Mouse (Mus musculus): ENCODE results near the gene Clic1. TPM values are rescaled to one million over a fixed set of nuclear protein-coding genes. Genes with fewer than 3 reads are reported as not detected.

Clic1 gene
- polyA plus RNA-seq, 2 experiments: 103 to 229 TPM

- TF ChIP-seq POLR2A (IDR thresholded peaks at IDR 0.05; ENCODE audit: borderline replicate concordance, extremely low read depth, insufficient read depth, insufficient read length): no peak
- no peak overlapping the region for H3K4me3 ChIP-seq (replicated peaks; ENCODE audit: low read length)
- H3K36me3 ChIP-seq (ENCODE audit: control insufficient read depth, insufficient read depth, low read length): peaks cover 95% of the 10 kb centered on the region
- H3K9me3 ChIP-seq (ENCODE audit: control insufficient read depth, low read length): no peaks in the 10 kb centered on the region
- DNase-seq (ENCODE audit: low spot score) (no peak), ATAC-seq (ENCODE audit: low FRiP score, low read depth) (no peak)
- no peaks in the 10 kb centered on the region for H3K4me1 ChIP-seq (ENCODE audit: control insufficient read depth, insufficient read depth, low read length)
- H3K27ac ChIP-seq (replicated peaks; ENCODE audit: low read depth, low read length): no peak overlapping the region
- WGBS: 89% methylated on average over 12 of the region's 12 CpGs
- H3K4me2 ChIP-seq (replicated peaks; ENCODE audit: low read depth, low read length, severe bottlenecking): no peak overlapping the region
- H3K9ac ChIP-seq (ENCODE audit: low read depth, low read length, severe bottlenecking): no peak overlapping the region
- H3K27me3 ChIP-seq (ENCODE audit: control insufficient read depth, insufficient read depth, low read length): no peaks in the 10 kb centered on the region
Observed at GRCm38 (mm10) chr17:35096597-35096996, 46.8 kb downstream of the Clic1 start.

- H3K27me3 ChIP-seq (ENCODE audit: control insufficient read depth, insufficient read depth, low read length): no peaks in the 10 kb centered on the region
- no peaks in the 10 kb centered on the region for H3K9me3 ChIP-seq (ENCODE audit: control insufficient read depth, low read length)
- H3K9ac ChIP-seq (ENCODE audit: low read depth, low read length, severe bottlenecking): no peak overlapping the region
- TF ChIP-seq POLR2A (IDR thresholded peaks at IDR 0.05; ENCODE audit: borderline replicate concordance, extremely low read depth, insufficient read depth, insufficient read length): no peak
- DNase-seq (ENCODE audit: low spot score): no peak
- H3K36me3 ChIP-seq (ENCODE audit: control insufficient read depth, insufficient read depth, low read length): peaks cover 96% of the 10 kb centered on the region
- H3K4me3 ChIP-seq (replicated peaks; ENCODE audit: low read length): no peak overlapping the region
- ATAC-seq (ENCODE audit: low FRiP score, low read depth): no peak
- no peaks in the 10 kb centered on the region for H3K4me1 ChIP-seq (ENCODE audit: control insufficient read depth, insufficient read depth, low read length)
- 88% methylated on average over 12 of the region's 12 CpGs for WGBS
- H3K27ac ChIP-seq (replicated peaks; ENCODE audit: low read depth, low read length): no peak overlapping the region
- H3K4me2 ChIP-seq (replicated peaks; ENCODE audit: low read depth, low read length, severe bottlenecking): no peak overlapping the region
Observed at GRCm38 (mm10) chr17:35097164-35097655, 47.4 kb downstream of the Clic1 start.

GRCm38 (mm10) chr17:35100196-35100765, 50.5 kb downstream of the Clic1 start:
- ATAC-seq (ENCODE audit: low FRiP score, low read depth): no peak
- 77% methylated on average over 10 of the region's 10 CpGs for WGBS

GRCm38 (mm10) chr17:35101161-35101560, 51.4 kb downstream of the Clic1 start:
- peaks cover 78% of the 10 kb centered on the region for H3K36me3 ChIP-seq (ENCODE audit: control insufficient read depth, insufficient read depth, low read length)

More at GRCm38 (mm10) chr17:35100196-35100765, 50.5 kb downstream of the Clic1 start:
- DNase-seq (ENCODE audit: low spot score): no peak
- no peaks in the 10 kb centered on the region for H3K4me1 ChIP-seq (ENCODE audit: control insufficient read depth, insufficient read depth, low read length)
- no peaks in the 10 kb centered on the region for H3K27me3 ChIP-seq (ENCODE audit: control insufficient read depth, insufficient read depth, low read length)
- H3K4me3 ChIP-seq (replicated peaks; ENCODE audit: low read length): no peak overlapping the region
- no peaks in the 10 kb centered on the region for H3K9me3 ChIP-seq (ENCODE audit: control insufficient read depth, low read length)
- H3K27ac ChIP-seq (replicated peaks; ENCODE audit: low read depth, low read length): no peak overlapping the region
- no peak overlapping the region for H3K4me2 ChIP-seq (replicated peaks; ENCODE audit: low read depth, low read length, severe bottlenecking)
- H3K9ac ChIP-seq (ENCODE audit: low read depth, low read length, severe bottlenecking): no peak overlapping the region
- no peak for TF ChIP-seq POLR2A (IDR thresholded peaks at IDR 0.05; ENCODE audit: borderline replicate concordance, extremely low read depth, insufficient read depth, insufficient read length)
- peaks cover 84% of the 10 kb centered on the region for H3K36me3 ChIP-seq (ENCODE audit: control insufficient read depth, insufficient read depth, low read length)

GRCm38 (mm10) chr17:35102299-35102698, 52.5 kb downstream of the Clic1 start:
- no peaks in the 10 kb centered on the region for H3K27me3 ChIP-seq (ENCODE audit: control insufficient read depth, insufficient read depth, low read length)
- no peak overlapping the region for H3K27ac ChIP-seq (replicated peaks; ENCODE audit: low read depth, low read length)
- no peak overlapping the region for H3K9ac ChIP-seq (ENCODE audit: low read depth, low read length, severe bottlenecking)
- H3K36me3 ChIP-seq (ENCODE audit: control insufficient read depth, insufficient read depth, low read length): peaks cover 66% of the 10 kb centered on the region
- no peak overlapping the region for H3K4me3 ChIP-seq (replicated peaks; ENCODE audit: low read length)
- no peaks in the 10 kb centered on the region for H3K9me3 ChIP-seq (ENCODE audit: control insufficient read depth, low read length)
- ATAC-seq (ENCODE audit: low FRiP score, low read depth): peak; percentile 30
- no peak overlapping the region for H3K4me2 ChIP-seq (replicated peaks; ENCODE audit: low read depth, low read length, severe bottlenecking)
- H3K4me1 ChIP-seq (ENCODE audit: control insufficient read depth, insufficient read depth, low read length): 0 out of 2 replicates have a peak, but pooled peaks cover 2% of the 10 kb centered on the region
- DNase-seq (ENCODE audit: low spot score): no peak
- no peak for TF ChIP-seq POLR2A (IDR thresholded peaks at IDR 0.05; ENCODE audit: borderline replicate concordance, extremely low read depth, insufficient read depth, insufficient read length)
- WGBS: 70% methylated on average over 7 of the region's 8 CpGs

More at GRCm38 (mm10) chr17:35101161-35101560, 51.4 kb downstream of the Clic1 start:
- ATAC-seq (ENCODE audit: low FRiP score, low read depth) (no peak), DNase-seq (ENCODE audit: low spot score) (no peak)
- 88% methylated on average over 11 of the region's 11 CpGs for WGBS
- H3K27me3 ChIP-seq (ENCODE audit: control insufficient read depth, insufficient read depth, low read length): no peaks in the 10 kb centered on the region
- no peak for TF ChIP-seq POLR2A (IDR thresholded peaks at IDR 0.05; ENCODE audit: borderline replicate concordance, extremely low read depth, insufficient read depth, insufficient read length)
- no peak overlapping the region for H3K9ac ChIP-seq (ENCODE audit: low read depth, low read length, severe bottlenecking)
- no peaks in the 10 kb centered on the region for H3K9me3 ChIP-seq (ENCODE audit: control insufficient read depth, low read length)
- H3K4me1 ChIP-seq (ENCODE audit: control insufficient read depth, insufficient read depth, low read length): 0 out of 2 replicates have a peak, but pooled peaks cover 2% of the 10 kb centered on the region
- H3K27ac ChIP-seq (replicated peaks; ENCODE audit: low read depth, low read length): no peak overlapping the region
- H3K4me2 ChIP-seq (replicated peaks; ENCODE audit: low read depth, low read length, severe bottlenecking): no peak overlapping the region
- no peak overlapping the region for H3K4me3 ChIP-seq (replicated peaks; ENCODE audit: low read length)
